Mouse (Mus musculus): Measurements from ENCODE around the gene Atp2a2.
A peak's percentile ranks its signal among the peaks of the same experiment; 100 is the strongest.

Gene Atp2a2

DNA sequence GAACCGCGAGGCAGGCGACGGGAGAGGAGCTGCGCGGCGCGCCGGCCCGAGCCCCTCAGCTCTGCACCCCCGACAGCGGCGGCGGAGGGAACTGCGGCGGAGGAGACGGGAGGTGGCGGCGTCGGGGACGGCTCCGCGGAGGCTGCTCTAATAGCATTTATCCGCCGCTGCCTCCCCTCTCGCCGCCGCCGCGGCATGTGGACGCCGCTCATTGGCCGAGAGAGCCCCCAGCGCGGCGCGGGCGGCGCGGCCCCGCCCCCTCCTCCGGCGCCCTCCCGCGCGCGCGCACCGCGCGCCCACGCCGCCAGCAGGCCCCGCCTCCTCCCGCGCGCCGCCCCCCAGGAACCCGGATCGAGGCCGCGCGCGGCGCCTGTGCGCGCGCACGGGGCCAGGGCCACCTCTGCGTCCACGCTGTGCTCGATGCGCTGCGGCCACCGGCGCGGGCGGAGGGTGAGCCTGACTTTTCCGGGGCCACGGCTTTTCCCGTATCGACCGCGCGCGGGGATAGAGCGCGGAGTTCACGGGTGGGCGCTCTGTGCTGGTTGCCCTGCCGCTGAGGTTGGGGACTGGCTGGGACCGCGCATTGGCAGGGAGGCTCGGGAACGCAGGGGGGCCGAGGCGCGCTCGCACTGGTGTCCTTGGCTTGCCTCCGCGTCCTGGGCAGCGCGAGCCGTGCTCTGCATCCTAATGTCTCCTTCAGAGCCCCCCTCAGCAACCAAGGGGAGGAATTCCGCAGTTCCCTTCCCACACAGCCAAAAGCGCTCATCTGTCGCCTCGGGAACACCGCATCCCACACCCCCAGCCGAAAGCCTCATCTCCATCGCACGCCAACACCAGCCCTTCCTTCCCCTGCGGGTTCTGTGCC lies at the start of gene Atp2a2:
Atp2a2 (minus strand) TSS at position 149 of the 865 bp plus-strand sequence.
- DNase-seq (ENCODE audit: low read depth, low spot score): peak; percentile 88

DNA sequence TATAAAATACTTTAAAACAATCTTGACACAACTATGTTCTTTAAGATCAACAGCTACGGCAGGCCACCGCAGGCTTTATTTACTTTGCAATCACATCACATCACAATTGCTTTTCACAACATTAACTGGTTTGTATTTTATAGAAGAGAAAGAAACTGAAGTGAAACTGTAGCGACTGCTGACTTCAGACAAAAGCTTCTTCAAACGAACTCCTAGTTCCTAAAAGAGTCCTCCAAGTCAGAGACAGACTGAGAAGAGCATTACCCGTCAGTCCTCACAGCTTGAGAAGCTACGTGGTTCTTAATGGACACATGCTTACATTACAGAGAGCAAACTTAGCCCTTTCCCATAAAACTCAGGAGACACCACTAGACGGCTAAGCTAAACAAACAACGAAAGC lies 48.4 kb upstream of the Atp2a2 start:
- DNase-seq (ENCODE audit: low read depth, low spot score): no peak

DNA sequence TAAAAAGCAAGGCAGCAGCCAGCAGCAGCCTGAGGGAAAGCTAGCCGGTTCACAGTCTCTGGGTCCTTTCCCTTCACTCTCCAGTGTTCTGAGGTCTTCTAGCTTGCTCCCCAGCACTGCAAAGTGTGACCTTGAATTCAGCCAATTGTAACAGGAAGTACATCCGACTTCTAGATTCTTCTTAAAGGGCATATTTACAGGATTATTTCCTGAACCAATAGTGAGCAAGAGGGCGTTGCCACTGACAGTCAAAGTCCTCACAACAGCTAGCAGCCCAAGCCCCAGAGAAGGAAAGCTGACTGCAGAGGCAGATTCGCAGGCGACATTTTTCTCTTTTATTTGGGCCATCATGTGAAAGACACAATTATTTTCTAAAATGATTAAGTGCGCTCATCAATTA lies 46.6 kb upstream of the Atp2a2 start:
- DNase-seq (ENCODE audit: low read depth, low spot score): no peak

DNA sequence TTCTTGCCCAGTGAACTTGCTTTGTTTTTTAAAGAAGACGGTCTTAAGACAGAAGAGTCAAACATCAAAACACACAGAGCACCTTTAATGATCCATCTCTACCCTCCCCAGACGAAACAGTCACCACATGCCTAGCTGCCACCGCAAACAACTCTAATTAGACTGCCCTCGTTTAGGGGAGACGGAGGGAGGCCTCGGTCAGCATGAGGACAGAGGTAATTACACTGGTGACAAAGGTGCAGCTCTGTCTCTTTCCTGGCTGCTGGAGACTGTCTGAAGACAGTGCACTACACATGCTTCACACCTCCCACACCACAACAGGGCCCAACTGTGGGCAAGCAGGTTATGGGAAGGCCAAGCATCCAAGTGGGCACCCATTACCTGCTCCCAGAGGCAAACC lies 45.8 kb upstream of the Atp2a2 start:
- DNase-seq (ENCODE audit: low read depth, low spot score): no peak

DNA sequence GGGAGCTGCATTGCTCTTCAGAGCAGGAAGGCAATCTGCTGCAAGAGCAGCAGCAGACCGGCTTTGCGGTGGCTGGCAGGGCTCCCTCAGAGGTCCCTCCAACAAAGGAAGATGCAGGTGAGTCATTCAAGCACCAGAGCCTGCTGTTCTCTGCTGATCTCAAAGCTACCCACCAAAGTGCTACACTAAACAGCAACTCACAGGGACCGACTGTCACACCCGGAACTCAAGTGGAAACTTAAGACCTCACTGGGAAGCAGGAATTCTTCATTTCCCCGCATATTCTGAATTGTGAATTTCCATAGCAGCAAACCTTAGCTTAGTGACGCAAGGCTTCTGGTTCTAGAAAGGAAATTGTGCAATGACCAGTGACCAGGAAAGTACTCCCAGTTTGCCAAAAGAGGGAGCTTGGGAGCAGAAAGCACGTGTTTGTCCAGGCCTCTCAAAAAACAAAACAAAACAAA lies 45.3 kb upstream of the Atp2a2 start:
- no peak for DNase-seq (ENCODE audit: low read depth, low spot score)

DNA sequence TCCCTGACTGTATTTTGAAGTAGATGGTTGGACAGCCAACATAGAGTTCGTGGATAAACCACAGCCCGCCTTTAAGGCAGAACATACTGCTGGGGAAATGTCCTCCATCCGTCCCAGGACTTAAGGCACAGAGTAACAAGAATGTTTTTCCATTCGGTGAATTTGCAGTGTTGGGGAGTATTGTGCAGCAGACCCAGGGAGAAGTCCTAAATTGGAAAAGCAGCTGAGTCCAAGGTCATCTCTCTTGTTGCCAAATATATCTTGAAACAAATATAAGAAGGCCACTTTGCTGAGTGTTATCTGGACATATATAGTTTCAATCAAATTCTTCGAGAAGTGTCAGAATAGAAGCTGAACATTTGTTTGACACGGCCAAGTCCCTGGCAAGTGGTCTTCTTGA lies 41.4 kb upstream of the Atp2a2 start:
- DNase-seq (ENCODE audit: low read depth, low spot score): no peak

DNA sequence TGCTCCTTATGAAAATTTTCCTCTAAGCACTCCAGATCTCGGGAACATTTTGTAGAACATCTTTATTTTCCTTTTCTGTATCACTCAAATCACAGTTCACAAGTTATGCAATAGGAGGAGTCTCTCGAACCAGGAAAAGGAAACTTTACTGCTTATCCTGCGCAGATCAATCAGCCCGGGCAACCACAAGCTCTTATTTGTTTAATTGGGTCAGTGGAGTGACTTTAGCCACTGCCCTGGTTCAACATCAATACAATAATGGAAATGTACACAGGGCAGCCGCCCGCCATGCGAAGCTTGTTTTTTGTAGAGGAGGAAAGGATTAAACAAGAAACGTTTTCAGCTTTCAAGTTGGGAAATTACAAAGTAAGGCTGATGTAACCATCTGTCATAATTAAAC lies 39.8 kb upstream of the Atp2a2 start:
- DNase-seq (ENCODE audit: low read depth, low spot score): no peak

DNA sequence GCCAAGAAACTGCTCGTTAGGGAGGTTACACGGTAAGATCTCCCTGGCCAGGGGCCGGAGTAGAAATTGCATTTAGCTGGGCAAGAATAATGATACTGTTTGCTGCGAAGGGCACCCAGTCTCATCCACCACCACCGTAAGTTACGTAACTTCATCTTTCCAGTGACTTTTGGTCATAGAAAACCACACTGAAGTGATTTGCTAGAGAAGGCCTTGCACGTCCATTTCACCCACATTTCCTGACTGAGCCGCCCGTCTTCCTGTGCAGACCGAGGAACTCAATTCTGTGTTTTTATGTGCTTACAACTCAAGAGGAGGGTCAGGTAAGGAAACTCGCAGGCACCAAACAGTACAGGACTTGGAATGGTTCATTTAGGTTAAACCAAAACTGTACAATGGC lies 36.1 kb upstream of the Atp2a2 start:
- DNase-seq (ENCODE audit: low read depth, low spot score): no peak

DNA sequence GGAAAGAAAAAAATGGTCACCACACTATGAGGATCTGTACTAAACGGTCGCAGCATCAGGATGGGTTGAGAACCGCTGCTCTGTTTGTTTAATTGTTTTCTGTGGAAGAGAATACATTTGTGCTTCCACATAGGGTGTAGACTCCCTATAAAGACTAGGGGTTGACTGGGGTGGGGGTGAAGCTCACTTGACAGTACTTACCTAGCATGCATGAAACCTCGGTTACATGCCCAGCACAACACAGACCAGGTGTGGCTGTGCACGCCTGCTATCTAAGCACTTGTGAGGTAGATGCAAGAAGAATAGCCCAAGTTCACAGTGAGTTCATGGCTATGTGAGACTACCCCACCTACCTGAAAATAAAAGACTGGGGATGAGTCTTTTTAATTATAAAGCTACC lies 35.6 kb upstream of the Atp2a2 start:
- DNase-seq (ENCODE audit: low read depth, low spot score): no peak

DNA sequence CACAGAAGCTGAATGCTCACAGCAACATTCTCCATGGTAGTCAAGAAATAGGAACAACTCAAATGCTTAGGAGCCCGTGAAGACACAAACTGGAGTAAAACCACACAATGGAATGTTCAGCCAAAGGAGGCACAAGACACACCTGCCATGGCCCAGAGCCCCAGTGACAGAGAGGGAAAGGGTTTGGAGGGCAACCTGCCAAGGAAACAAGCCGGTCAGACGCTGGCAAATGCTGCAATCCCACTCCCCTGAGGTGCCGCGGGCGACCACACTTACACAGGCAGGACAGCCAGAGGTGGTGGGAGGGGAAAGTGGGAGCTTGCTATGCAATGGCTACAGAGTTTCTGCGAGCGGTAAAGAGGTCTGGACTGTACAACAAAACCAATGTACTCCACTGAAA lies 31.9 kb upstream of the Atp2a2 start:
- no peak for DNase-seq (ENCODE audit: low read depth, low spot score)

DNA sequence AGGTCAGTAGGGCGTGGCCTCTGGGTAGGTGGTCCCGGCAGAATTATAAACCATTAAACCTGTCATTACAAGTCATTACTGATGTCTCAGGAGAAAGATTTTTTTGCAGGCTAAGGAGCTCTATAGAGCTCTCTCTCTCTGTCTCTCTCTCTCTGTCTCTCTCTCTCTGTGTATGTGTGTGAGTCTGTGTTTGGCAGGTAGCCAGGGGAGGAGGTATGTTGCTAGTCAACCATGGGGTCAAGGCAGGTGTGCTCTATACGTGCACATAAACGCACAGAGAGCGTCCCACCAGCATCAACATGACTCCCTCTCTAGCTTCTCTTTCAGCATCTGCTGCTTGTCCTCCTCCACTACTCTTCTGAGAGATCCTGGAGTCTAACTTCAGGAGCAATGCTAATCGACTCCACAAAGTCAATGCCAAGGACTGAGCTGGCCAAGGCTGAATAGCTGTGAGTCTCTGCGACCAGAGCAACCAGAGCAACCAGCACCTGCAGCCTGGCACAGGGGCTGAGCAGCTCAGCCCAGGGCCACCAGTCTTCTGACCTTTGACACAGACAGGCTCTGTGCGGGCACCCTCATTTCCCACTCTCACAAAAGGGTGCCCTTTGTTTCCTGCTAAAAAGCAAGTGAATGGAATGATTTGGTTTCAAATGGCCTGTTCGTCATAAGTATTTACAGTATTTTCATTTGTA lies 28.0 kb upstream of the Atp2a2 start:
- DNase-seq (ENCODE audit: low read depth, low spot score): no peak

DNA sequence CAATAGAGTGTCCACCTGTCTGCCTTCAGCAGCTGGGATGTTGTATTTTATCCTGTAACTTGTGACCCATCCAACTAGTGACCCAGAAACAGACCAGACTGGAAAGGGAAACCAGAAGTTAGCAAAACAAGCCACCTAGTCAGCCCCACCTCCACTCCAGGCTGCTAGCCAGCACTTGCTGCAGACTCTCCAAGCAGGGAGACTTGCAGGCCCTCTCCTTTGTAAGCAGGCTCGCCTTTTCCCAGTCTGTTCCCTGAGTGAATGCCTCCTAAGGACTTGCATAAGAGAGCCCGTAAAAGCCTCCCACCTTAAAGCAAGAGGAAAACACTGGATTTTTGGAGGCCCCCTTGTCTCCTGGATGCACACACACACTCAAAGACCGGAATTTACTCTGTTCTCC lies 27.3 kb upstream of the Atp2a2 start:
- no peak for DNase-seq (ENCODE audit: low read depth, low spot score)

DNA sequence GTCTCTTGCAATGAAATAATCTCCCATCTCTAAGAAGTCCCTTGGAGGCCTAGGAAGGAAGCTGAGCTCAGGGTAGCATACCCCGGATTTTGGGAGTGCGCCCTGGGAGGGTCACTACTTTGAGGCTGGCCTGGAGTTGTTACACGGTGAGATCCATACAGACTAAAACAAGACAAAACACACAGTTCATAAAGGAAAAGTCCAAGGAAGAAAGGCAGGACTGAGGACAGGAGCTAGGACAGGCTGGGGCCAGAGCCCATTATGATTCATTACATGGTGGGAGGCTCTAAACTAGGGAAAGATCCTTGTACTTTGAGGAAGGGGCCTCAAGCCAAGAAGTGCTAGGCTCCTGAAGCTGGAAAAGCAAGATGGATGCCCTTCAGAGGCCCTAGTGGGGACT lies 26.6 kb upstream of the Atp2a2 start:
- DNase-seq (ENCODE audit: low read depth, low spot score): no peak

DNA sequence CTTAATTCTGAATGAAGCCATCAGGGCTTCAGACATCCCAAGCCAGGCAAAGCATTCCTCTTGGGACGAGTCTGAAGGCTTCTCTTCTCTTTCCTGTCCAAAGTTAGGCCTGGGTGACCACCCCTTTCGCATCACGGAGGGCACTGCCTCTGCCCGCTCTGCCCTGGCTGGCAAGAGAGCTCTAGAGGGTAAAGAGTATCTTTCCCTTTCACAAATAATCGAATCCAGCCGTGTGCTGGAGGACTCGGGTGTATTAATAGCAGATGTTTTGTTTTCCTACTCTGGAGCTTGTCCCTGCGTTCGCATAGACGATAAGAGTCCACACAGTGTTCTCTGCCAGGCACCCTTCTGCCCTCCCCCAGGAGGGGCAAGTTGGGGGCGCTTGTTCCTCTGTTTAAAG lies 25.7 kb upstream of the Atp2a2 start:
- DNase-seq (ENCODE audit: low read depth, low spot score): no peak

DNA sequence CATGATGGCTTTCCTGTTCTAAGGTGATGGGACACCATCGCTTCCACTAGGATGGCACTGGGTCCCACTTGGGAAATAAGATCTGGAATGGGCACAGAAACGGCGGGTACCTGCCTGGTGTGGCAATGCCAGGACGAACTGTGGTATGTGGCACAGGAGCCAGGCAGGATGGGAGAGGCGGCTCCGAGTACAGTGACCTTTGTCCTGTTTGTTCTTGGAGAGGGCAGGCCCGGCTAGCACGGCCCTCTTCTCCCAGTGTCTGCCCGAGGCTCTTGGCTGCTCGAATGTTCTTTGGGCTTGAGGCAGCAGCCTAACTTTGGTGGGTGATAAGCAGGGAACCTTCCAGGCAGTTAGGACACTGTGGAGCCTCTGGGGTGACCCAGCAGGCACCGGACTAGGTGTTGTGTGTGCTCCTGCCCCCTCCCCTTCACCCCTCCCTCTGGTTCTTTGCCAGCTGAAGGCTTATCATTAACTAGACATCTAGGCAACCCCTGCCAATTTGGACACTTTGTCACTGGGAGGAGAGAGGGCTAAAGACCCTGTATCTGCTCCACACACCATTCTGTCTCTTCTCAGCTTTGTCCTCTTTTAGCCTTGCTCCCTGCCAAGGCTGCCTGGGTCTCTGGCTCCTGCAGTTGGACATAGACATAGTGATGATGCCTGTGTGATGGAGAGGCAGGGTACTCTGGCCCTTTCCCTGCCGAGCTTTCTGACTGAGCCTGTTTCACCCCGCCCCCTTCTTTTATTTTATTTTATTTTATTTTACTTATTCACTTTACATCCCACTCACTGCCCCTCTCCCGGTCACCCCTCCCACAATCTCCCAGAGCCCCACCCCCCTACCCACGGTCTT lies 25.1 kb upstream of the Atp2a2 start:
- DNase-seq (ENCODE audit: low read depth, low spot score): no peak

DNA sequence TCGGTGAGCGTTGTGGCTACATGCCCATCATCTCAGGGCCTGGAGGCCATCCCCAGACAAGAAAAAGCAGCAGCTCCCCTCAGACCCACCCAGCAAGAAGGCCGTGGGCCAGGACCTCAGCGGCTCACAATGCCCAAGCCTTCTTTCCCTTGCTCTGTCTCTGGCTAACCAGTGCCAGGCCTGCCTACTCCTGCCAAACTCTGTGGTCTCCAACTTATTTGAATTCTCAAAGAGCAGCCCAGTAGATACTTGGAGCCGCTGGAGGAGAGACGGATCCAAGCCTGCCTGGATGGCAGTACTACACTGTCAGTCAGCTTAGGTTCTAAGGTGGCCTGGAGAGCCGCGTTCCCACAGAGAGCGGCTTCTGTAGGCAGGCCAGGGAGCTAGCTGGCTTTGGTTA lies 24.4 kb upstream of the Atp2a2 start:
- DNase-seq (ENCODE audit: low read depth, low spot score): no peak

DNA sequence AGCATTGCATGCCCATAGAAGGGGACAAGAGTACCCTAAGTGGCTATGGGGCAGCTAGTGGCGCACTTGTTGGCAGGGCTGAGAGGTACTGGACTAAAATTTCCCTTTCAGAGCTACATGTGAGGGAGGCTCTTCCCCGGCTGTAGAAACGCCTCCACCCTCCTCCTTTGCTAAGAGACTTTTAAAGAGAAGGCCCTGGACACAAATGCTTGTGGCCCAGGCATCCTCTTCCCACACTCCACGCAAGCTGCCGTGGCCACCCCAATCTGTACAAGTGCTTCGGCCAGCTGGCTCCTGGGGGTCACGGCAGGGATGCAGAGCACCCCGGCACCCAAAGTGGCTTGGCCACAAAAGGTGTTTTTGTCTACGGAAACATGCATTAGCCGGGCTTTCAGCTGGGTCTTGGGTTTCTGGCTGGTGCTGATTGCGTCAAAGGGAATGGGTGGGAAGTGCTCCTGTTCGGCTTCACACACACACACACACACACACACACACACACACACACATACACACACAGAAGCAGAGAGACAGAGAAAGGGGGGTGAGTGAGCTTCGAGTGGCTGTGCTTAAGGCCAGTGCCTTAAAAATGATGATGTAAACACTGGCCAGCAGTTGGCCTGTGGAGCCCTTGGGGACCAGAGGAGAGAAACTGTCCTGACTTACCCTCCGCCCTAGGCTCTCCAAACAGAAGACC lies 23.4 kb upstream of the Atp2a2 start:
- DNase-seq (ENCODE audit: low read depth, low spot score): no peak

DNA sequence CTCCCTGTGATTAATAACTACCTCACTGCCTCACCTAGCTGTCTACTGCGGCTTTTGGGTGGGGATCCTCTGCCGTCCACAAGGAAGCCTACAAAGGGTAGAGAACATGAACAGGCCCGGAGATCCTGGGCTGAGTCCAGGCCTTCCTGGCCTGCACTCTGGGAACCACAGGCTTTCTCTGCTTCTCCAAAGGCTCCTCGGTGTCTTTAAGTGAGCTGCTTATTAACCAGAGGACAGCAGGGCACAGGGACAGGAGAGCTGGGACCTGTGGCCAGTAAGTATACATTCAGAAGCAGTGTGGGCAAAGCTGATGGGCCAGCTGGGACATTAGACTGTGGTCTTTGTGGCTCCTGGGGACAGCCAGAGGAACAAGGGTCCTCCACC lies 22.8 kb upstream of the Atp2a2 start:
- DNase-seq (ENCODE audit: low read depth, low spot score): no peak

DNA sequence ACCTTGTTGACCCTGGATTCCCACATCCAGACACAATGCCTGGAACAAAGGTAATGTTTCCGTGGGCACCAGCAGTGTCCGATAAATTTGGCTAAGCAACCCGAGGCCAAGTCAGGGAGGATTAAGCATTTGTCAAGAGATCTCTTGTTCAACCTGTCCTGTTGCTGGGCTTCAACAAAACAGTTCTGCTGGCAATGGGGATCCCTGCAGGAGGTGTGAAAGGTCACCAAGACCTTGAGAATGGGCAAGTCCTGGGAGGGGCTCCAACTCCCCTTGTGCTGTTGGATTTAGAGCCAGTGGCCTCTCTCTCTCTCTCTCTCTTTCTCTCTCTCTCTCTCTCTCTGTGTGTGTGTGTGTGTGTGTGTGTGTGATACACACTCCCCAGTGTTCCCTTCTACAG lies 22.2 kb upstream of the Atp2a2 start:
- DNase-seq (ENCODE audit: low read depth, low spot score): no peak

DNA sequence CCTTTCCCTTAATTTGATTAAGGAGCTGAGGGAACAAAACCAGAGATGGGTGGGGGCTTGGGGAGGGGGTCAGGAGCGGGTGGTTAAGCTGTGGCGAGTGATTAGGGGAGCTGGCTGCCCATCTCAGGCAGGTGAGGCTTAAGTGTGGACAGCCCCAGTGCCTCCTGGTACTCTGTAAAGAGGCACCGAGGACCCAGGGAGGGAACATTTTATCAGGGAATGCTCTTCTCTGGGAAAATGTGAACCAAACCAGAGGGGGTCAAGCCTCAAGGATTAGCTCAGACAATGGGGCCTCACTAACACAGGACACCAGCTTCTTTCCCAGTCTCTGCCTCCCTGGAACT lies 19.1 kb upstream of the Atp2a2 start:
- no peak for DNase-seq (ENCODE audit: low read depth, low spot score)

DNA sequence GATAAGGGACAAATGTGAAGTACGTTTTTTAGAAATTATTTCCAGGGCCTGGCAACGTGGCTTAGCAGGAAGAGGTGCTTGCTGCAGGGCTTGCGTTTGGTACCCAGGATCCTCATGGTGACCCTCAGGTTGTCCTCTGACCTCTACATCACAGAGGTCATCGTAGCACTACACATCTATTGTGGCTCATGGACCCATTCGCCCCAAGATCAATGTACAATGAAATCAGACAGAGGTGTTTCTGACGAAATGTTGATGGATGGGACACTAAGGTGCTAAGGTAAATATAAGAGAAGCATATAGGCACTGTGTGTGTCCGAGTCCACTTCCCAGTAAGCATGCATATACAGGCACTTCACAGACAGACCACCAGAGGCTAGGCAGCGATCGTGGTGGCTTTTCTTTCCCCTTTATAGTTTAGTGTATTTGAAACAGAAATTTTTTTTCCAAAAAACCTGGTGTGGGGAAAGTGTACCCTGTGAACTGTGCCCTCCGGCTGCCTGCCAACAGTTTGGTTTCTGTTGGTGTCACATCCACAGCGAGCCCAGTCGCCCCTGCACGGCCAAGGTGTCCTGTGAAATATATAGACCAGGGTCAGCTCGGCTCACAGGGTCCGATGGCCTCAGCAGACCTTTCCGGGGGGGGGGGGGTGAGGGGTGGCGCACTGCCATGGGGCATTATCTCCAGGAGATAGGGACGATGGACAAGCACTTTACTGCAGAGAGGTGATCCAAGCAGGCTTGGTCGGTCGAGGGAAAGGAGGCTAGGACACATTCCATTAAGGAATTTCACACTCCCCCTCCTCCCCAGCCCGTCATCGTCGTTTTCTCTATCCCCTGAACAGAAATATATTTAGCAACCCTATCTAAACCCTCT lies 18.5 kb upstream of the Atp2a2 start:
- DNase-seq (ENCODE audit: low read depth, low spot score): no peak
